Mouse (Mus musculus) heart, postnatal 0 days (tissue): ENCODE data around the gene Ubash3b.

Experiments
- CTCF ChIP-seq: IDR thresholded peaks from 2 replicates; pipeline ENCODE4 v1.5.1; 2016; ENCODE audit warnings: antibody characterized with exemption, control low read depth, low read depth
- EP300 ChIP-seq: IDR thresholded peaks from 2 replicates; pipeline ENCODE4 v1.6.1; 2016; ENCODE audit warnings: antibody characterized with exemption, low read depth

GRCm38 (mm10) chr9:41060617-41061016 lies 100.9 kb downstream of the Ubash3b start:
- TF ChIP-seq CTCF (no peak), EP300 (no peak)
